Mouse (Mus musculus) lung, postnatal 36 days (tissue): ENCODE measurements around the gene Mrps26.
"Not testable (repeated sequence)": the region's sequence is repeated elsewhere in the genome, so short reads cannot be mapped to it uniquely, and the experiment has no call there.

Experiments used
- DNase-seq: peaks from one replicate; pipeline ENCODE4 v3.0.0; 2022; ENCODE audit warnings: mixed read lengths

Gene Mrps26

DNA sequence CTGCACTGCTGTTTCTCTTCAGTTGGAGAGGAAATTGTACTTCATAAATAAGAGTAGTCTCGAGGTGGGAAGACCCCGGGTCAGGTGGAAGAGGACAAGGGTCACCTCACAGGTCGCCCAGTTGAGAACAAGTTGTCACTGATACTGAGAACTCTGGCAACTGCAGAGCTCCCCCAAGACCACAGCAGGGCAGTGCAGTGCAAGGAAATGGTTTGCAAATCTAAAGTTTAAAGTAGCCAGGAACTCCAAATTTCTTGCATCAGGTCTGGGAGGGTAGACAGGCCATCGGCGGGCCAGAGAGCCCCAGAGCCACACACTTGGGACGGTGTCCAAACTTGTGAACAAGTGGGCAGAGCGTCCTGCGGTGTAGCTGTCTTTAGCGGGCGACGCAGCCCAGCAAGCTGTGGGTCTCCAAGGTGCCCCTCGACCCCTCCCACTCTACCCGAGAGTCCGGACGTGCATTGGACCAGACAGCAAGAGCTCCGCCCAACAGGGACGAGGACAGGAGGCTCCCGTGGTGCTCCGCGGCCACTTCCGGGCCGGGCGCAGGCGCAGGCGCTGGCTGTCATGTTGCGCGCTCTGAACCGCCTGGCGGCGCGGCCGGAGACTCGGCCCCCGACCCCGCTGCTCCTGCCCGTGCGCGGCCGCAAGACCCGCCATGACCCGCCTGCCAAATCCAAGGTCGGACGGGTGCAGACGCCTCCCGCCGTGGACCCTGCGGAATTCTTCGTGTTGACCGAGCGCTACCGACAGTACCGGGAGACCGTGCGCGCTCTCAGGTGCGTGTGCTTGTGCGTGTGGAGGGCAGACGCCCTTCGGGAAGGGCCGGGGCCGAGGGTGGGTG, at the start of gene Mrps26:
TSS of gene Mrps26 (plus strand) at position 531 of the 844 bp plus-strand sequence.
- peak; percentile 97 for DNase-seq

- no peak for DNase-seq
Measured at GRCm38 (mm10) chr2:130513907-130514306, 49.6 kb upstream of the Mrps26 start.

DNA sequence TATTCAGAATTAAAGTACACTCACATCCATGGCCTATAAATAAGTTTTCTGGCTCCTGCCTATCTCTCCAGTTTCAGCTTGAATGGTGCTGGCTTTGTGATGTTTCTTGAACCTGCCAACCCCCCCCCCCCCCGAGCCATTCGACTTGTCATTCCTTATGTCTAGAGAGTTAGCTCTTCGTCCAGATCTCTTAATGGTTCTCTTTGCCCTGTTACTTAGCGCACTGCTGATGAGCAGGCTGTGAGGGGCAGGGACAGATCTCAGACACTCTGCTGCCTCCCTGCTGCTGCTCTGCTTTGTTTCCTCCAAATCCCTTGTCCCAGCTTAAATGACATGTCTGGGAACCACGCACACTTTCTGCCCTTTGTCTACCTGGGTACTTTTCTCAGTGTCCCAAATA, 47.8 kb upstream of the Mrps26 start:
- no peak for DNase-seq

GRCm38 (mm10) chr2:130521927-130522326, 41.6 kb upstream of the Mrps26 start:
- DNase-seq, result no peak

- DNase-seq, result not testable (repeated sequence)
Measured at GRCm38 (mm10) chr2:130525480-130525879, 38.1 kb upstream of the Mrps26 start.

GRCm38 (mm10) chr2:130528457-130528856, 35.1 kb upstream of the Mrps26 start:
- DNase-seq, result no peak

GRCm38 (mm10) chr2:130529290-130529689, 34.3 kb upstream of the Mrps26 start:
- no peak for DNase-seq

GRCm38 (mm10) chr2:130529925-130530324, 33.6 kb upstream of the Mrps26 start:
- no peak for DNase-seq

DNA sequence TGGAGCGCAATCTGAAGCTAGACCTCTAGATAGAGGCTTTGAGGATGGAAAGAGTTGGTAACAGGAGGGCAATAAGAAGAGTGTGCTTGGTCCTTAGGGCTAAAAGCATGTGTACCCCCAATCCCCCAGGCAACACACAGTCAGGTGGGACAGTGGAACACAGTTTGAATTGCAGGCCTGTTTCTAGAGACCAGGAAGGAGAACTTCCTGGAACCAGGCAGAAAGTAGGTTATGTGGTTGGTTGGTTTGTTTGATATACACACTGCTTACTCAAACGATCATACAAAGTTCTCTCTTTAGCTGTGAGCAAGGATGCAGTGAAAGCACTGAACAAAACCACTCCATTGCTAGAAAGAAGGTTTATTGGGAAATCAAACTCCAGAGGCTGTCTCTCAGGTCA, 31.3 kb upstream of the Mrps26 start:
- DNase-seq, result no peak

DNA sequence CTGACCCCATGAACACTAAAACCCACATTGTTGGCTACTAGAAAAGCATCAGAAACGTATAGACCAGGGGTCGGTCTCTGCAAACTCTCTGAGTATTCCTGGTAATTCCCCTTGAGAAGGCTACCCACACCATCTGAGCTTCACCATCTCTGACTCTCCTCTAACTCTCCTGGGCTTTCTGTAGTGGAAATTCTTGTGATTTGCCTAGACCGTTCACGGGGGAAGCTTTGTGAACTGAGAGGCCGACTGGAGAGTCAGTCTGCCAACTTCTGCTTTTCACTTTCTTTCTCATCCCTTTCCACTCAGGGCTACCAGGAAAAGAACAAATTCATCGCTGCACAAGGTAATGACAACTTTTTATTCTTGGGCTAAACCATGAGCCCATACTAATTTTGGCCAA, 28.5 kb upstream of the Mrps26 start:
- DNase-seq, result no peak

GRCm38 (mm10) chr2:130536890-130537289, 26.7 kb upstream of the Mrps26 start:
- DNase-seq, result no peak

DNA sequence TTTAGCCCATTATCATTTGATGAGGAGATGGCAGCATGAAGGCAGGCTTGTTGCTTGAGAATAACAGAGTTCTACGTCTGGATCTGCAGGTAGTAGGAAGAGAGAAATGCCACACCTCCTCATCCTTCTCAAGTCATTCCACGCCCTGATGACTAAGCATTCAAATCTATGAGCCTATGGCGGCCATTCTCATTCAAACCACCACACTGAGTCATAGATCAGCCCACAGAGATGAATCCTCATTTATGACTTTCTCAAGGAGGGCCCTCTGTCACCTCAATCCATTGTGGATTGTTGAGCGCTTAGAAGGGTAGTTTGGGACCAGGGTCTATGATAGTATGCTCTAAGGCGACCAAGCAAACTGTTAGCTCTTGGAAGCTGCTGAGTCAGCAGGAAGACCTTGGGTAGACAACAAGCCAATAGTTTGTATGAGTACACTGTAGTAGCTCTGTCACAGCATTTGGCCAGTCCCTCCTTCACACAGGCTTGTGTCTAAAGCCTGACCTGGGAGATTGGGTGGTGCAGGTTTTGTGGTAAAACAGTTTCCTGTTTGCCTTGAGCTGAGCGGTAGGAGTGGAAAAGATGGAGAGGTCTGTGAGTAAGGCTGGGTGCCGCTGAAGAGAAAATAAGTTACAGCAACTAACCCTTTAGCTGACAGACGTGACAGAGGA, 24.5 kb upstream of the Mrps26 start:
- no peak for DNase-seq

GRCm38 (mm10) chr2:130540266-130540665, 23.3 kb upstream of the Mrps26 start:
- no peak for DNase-seq

DNA sequence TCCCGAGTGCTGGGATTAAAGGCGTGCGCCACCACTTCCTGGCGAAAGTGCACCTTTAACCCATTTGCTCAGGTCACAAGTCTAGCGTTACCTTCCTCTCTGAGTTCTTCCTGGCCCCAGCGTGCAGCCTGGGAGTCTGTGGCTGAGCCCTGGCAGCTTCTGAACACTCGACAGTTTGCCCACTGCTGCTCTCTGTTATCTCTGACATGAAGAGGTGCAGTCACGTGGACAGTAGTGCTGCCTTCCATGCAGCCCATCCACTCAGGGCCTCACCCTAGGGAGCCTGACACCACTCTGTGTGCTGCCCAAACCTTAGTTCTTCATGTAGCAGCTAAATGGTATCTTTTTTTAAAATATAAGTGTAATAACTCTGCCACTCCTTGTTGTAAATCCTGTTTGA, 16.6 kb upstream of the Mrps26 start:
- DNase-seq, result no peak

DNA sequence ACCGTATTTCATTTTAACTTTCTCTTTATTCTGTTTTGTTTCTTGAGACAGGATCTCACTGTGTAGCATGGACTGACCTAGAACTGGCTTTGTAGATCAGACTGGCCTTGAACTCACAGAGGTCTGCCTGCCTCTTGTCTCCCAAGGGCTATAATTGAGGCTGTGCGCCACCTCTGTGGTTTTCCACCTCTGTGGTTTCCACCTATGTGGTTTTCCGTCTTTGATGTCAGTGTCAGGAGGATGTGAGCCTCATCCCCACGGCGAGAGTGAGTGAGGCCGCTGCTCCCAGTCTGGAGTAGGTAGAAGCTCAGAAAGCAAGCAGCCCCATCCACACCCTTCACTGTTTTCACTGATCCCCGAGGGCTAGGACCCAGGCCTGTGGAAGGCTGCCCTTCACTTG, 8.7 kb upstream of the Mrps26 start:
- no peak for DNase-seq

GRCm38 (mm10) chr2:130556292-130556691, 7.2 kb upstream of the Mrps26 start:
- DNase-seq, result no peak

GRCm38 (mm10) chr2:130557462-130557861, 6.1 kb upstream of the Mrps26 start:
- DNase-seq, result no peak

DNA sequence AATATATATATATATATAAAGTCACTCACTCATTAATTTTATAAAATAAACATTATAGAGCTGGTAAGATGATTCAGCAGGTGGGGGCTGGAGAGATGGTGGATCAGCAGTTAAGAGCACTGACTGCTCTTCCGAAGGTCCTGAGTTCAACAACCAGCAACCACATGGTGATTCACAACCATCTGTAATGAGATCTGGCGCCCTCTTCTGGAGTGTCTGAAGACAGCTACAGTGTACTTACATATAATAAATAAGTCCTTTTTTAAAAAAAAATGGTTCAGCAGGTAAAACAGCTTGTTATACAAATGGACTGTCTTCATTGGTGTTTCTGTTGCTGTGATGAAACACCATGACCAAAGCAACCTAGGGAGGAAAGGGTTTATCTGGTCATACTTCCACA, 5.5 kb upstream of the Mrps26 start:
- no peak for DNase-seq

- no peak for DNase-seq
Measured at GRCm38 (mm10) chr2:130564063-130564462, 521 bp downstream of the Mrps26 start.

GRCm38 (mm10) chr2:130564983-130565382, 1.4 kb downstream of the Mrps26 start:
- no peak for DNase-seq

DNA sequence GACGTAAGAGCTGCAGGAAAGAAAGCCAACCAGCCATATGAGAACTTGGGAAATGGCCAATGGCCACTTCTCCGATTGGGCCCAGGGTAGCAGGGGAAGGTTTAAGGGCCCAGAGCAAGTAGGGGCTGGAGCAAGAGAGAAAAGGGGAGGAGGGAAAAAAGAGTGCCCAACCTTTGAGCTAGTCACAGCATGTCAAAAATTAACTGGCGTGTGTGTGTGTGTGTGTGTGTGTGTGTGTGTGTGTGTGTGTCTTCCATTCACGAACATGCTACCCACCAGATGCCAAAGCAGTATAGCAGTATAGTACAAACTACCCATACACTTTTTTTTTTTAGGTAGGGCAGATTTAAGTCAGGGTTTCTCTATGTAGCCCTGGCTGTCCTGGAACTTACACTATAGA, 5.4 kb downstream of the Mrps26 start:
- no peak for DNase-seq

GRCm38 (mm10) chr2:130569926-130570325, 6.4 kb downstream of the Mrps26 start:
- DNase-seq, result no peak

DNA sequence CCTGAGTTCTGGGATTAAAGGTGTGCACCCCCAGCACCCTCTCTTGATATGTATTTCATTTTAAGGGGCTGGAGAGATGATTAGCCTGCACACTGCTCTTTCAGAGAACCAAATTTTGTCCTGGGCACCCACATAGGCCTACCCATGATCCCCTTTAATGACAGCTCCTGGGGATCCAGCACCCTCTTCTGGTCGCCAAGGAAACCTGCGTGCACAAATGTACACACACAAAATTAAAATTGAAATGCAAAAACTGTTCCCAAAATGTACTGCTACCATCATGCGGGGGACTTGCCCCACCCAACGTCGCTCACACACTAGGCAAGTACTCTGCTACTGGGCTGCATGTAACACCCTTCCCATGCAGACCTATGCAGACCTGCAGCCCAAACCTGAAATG, 11.4 kb downstream of the Mrps26 start:
- DNase-seq, result no peak

GRCm38 (mm10) chr2:130575873-130576272, 12.3 kb downstream of the Mrps26 start, which contains the start of gene Oxt:
Gene Oxt (plus strand): TSS chr2:130576173.
- DNase-seq, result no peak
